Mouse (Mus musculus) E14TG2a.4 (cell line): ENCODE measurements around the gene Phlda1.

ENCODE experiments used
- CTCF ChIP-seq: conservative IDR thresholded peaks from 2 replicates; pipeline ENCODE4 v1.5.1; 2014; ENCODE audit warnings: low read length
- POU5F1 ChIP-seq: IDR thresholded peaks from 2 replicates; pipeline ENCODE4 v1.6.1; 2014; ENCODE audit warnings: low read length, borderline replicate concordance

- TF ChIP-seq CTCF (no peak), POU5F1 (no peak)
Observed at GRCm38 (mm10) chr10:111519620-111520370, 13.7 kb downstream of the Phlda1 start.
